Mouse (Mus musculus) heart, postnatal 14 days (tissue): ENCODE results near the gene Crim1. TPM values are rescaled to one million over a fixed set of nuclear protein-coding genes. Genes with fewer than 3 reads are reported as not detected.

ENCODE experiments used
- DNase-seq, 2 experiments: peaks; one replicate each; pipeline ENCODE4 v3.0.0; 2021 to 2022
- intact Hi-C: fragments of 180-260 bp; cut with DNase I; formaldehyde crosslinking; loops from one replicate; pipeline ENCODE4 v1.15.1; 2025
- long read RNA-seq, 2 experiments: library from polyadenylated mRNA; stranded (forward); transcript quantifications; one replicate each; pipeline ENCODE4 v2.0.0; 2021
- total RNA-seq, 2 experiments: library from RNA; stranded (reverse); gene quantifications; 2 replicates each; pipeline ENCODE4 v1.2.3; 2021

Crim1 gene
- 10 to 100 TPM; 44.9 to 45.3 TPM for total RNA-seq
- long read RNA-seq, experiment 1, partial matches to known transcripts, result 0 of 1 reads
- long read RNA-seq, experiment 1, other reads (novel, unspliced or antisense), result 1 of 1 reads
- long read RNA-seq, experiment 2, partial matches to known transcripts, result 0 of 5 reads
- long read RNA-seq, experiment 2, other reads (novel, unspliced or antisense), result 5 of 5 reads

DNA sequence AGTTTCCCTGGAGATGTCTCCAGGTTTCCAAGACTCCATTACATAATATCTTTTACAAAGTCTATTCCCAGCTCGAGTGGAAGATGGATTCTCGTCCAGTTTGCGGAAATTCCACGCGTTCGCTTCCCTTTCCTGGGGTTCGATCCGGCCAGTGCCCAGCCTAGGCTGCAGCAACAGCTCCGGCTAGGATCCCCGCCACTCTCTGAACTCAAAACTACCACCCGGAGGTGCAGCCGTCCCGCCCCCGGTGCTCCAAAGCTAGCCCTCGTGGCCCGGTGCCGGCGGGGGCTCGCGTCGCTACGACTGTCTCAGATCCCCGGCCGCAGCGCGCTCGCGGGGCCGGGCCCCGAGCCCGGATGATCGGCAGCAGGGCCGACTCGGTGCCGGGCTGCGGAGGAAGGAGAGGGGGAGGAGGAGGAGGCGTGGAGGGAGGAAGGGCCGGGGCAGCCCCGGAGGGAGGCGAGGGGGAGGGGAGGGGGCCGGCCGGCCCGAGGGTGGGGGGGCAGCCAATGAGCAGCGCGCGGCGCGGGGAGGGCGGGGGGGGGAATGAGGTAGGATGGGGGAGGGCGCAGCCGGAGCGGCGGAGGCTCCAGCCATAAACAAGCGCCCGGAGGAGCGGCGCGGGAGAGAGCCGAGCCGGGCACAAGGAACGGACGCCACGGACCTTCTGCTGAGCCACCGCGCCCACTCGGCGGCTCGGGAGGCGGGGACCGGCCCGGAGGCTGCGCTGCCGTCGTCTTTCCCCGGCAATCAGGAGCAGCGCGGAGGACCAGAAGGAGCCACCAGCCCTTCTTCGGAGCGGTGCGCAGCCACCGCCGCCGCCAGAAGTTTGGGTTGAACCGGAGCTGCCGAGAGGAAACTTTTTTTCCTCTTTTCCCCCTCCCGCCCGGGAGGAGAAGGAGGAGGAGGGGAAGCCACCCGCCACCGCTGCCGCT lies at the start of gene Crim1:
Gene Crim1 (plus strand): TSS at position 623 of the 935 bp plus-strand sequence.
- intact Hi-C loops, result loop anchor here (2.0 kb wide), 2 partner anchors 49 to 399 kb away; no protein-coding TSS in a partner anchor
- DNase-seq, result peak; percentile 80 to 84

DNA sequence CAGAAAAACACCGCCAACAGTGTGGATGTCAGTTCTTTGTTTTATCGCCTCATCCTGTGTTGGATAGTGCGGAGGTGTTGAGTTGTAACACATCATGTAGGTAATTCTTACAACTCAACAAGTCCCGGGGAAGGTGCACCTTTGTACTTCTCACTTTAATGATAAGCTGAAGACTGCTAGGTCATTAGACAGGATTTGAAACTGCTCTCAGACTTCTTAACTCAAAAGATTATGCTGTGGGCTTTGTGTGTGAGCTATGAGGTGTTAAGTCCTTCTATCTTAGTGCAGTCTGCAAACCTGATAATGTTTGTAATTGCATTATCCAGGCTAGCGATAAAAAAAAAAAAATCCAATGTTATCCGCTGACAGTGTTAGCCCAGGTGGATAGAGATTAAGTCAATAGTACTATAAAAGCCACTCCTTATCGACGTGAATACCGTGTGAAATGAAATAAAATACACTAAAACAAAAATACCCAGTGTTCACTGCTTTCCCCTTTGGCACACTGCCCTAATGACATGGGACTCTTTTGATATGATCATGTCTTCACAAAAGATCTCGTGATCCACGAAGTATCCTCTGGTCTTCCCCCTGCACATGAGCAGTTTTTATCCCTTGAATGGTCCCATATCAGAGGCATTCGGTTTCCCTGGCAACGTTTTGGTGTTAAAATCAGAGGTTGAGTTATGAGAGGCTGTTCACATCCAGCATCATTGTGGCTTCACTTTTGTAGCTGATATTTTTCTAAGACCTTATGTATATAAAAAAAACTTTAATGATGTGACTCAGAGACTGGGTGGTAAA lies 48.4 kb upstream of the Crim1 start:
- intact Hi-C loops, result no loop called here
- DNase-seq, result no peak

DNA sequence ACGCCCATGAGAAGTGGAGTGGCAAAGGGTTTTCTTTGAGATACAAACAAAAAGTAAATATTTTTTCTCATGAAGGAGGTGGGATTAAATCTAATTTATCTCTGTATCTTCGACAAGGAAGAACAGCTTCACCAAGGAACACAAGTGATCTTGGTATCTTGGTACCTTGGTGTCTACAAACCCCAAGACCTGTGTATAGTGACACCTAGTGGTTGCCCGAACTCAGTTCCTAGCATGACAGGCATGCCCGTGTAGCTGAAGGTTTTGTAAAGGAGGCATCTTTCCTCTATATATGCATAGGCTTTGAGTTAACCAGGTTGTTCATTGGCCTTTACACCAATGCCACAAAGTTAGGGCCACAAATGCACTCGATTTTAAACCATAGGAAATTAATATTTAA lies 36.8 kb upstream of the Crim1 start:
- peak; percentile 15 to 59 for DNase-seq
- intact Hi-C loops, result no loop called here

DNA sequence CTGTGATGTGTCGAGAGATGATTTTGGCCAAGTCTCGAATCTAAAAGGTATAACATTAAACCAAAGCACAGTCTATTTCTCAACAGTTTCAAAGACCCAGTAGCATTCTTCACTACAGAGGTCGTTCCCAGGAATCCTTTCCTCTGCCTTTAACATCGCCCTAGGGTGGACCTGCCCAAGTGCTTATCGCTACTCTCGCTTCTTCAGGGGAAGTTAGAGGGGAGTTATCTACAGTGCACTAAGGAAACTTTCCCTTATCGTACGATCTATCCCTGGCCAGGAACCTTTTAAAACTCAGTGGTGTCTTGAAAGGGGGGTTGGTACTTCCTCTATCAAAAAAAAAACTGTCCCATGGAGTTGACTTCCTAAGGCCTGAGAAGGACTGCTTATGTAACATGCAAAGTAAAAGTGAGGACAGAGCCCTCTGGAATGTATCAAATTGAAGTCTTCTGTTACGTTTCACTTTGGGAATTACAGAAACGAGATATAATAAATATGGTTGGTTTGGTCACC lies 36.3 kb upstream of the Crim1 start:
- intact Hi-C loops, result no loop called here
- DNase-seq, result no peak

DNA sequence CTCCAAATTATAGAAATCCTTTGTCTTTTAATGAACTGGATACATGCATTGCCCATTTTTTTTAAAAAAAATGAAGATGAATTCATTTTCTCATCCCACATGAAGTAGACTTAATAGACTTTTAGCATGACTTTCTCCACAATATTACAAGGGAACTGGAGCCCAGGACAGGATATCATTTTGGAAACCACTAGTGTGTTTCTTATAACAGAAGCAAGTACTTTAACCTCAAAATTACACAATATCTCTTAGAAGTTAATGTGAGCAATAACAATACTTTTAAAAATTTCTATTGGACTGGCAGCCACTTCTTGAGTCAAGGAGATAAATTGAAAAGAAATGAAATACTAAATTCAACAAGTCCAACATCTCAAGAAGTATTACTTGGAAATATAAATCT lies 34.2 kb upstream of the Crim1 start:
- intact Hi-C loops, result no loop called here
- DNase-seq, result no peak

- intact Hi-C loops, result no loop called here
- no peak for DNase-seq
Observed at GRCm38 (mm10) chr17:78166566-78166965, 33.5 kb upstream of the Crim1 start.

GRCm38 (mm10) chr17:78172371-78172770 lies 27.7 kb upstream of the Crim1 start:
- intact Hi-C loops, result no loop called here
- no peak for DNase-seq

DNA sequence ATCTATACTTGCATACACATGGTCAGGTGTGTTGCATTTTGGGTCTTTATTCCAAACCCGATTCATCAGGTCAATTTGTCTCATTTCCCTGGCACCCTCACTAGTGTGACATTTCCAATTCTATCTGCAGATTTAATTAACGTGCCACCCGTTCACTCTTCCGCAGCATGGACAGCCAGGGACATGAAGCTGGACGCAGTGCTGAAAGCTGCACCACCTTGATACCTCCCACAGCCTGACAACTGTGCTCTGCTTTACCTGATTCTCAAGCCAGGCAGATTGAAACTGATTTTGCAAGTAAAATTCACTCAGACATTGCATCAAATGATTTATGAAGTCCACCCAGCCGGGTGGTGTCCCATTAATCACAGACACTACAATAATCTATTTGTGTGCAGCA lies 19.3 kb upstream of the Crim1 start:
- DNase-seq, result no peak
- intact Hi-C loops, result no loop called here

DNA sequence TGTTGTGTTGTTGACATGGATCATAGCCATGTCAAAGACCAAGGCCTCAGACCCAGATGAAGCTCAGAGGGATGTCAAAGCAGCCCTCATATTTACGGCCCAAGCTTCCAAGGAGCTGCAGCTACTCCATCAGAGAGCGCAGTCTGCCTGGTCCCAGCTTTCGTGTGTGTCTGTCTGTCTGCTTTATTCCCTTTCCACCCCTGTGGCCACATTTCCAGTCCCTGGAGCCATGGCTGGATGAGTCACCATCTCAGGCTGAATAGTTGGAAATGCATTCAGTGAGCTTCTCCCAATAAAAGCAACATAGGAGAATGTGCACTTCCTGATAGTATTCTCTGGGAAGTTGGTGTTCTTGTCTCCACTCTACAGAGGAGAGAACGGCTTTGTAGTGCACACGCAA lies 3.9 kb upstream of the Crim1 start:
- no peak for DNase-seq
- intact Hi-C loops, result loop anchor here (2.0 kb wide), 4 partner anchors 103 to 259 kb away; no protein-coding TSS in a partner anchor

DNA sequence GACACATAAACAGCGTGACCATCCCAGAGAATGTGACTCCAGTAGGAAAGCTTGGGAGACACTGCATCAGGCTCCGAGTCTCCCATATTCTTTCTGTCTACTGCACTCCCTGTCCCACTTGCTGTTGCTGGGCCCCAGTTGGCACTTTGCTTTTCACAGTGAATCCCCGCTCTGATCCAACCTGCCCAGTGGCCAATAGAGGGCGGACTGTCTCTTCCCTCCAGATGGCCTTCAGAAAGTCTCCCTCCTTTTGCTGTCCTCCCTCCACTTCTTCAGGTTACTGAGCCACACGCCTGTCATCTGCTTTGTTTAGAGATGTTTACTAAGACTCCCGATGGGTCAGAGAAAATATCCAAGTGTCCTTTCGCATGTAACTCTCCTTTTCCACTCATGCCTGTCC lies 2.9 kb upstream of the Crim1 start:
- intact Hi-C loops, result loop anchor here (2.0 kb wide), 4 partner anchors 102 to 258 kb away; no protein-coding TSS in a partner anchor
- peak; percentile 66 to 76 for DNase-seq

DNA sequence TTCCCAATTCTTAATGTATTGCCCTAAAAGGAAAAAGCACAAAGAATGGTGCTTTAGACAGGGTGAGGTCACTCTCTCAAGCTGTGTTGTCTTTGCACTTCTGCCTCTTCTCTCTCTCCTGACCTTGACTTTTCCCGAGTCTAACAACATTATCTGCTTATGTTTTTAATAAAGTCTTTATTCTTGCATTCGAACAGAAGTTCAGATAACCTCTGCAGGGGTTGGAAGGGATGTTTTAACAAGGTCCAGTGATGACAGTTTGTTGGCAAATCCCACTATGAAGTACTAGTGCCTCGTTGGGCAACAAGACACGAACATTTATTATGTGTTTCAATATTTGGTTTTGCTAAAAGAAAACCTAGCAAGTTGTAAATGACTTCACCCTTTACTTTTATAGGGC lies 1.9 kb upstream of the Crim1 start:
- no peak for DNase-seq
- intact Hi-C loops, result loop anchor here (2.0 kb wide), 1 partner anchor 401 kb away; no protein-coding TSS in a partner anchor

GRCm38 (mm10) chr17:78198820-78199219 lies 1.2 kb upstream of the Crim1 start:
- intact Hi-C loops, result loop anchor here (2.0 kb wide), 1 partner anchor 400 kb away; no protein-coding TSS in a partner anchor
- DNase-seq, result no peak

DNA sequence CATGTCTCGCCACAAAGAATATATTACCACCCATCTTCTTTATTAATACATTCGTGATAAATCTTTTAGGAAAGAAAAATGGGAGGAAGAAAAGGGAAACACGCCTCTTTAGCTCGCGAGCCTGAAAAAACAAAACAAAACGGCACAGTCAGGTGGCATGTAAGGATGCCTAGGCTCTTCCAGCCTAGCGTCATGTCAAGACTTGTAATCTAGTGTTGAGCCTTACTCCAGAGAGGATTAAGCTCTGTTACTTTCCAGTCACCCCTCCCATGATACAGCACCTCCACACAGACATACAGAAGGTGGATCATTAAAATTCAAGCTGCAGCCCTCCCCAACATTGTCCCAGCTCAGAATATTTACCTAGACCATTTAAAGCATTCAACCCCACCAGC lies 820 bp upstream of the Crim1 start:
- no peak for DNase-seq
- intact Hi-C loops, result loop anchor here (2.0 kb wide), 1 partner anchor 400 kb away; no protein-coding TSS in a partner anchor

GRCm38 (mm10) chr17:78200561-78201220 lies 643 bp downstream of the Crim1 start:
- intact Hi-C loops, result loop anchor here (2.0 kb wide), 1 partner anchor 48 kb away; no protein-coding TSS in a partner anchor
- peak in 1 of 2 experiments; percentile 61 for DNase-seq

DNA sequence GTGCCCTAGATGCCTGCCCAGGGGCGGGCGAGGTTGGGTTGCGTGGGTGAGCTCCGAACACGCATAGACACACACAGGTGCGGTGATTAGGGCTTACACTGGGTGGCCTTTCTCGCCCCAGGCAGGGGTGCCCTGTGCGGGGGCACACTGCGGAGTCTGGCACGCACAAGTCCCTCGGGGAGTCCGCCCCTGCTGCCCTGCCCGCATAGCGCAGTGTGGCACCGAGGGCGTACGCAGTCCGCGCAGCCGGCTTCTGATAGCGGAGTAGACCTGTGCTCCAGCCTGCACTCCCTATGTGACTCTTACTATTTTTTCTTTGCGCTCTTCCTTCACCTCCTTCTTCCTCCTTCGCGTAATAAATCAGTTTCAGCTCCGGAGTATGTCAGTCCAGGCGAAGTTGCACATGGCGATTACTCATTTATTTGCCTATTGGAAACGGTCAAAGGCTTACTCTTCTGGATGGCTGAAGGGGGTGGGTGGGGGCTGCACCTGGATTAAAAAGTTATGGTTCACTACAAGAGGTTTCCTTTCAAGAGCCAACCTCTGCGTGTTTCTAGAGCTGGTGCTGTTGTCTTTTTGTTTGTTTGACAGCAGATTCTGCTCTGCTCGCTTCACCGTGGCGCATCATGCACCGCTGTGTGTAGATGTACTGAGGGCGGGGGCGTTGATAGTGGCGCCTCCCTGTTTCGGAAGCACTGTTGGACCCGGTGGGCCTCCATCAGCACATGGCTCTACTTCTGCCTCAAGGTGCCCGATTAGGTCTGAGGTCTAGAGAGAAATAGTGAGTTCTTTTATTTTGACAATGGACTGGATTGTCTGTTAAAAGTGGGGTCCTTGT lies 1.4 kb downstream of the Crim1 start:
- intact Hi-C loops, result loop anchor here (2.0 kb wide), 1 partner anchor 47 kb away; no protein-coding TSS in a partner anchor
- peak; percentile 37 to 43 for DNase-seq

DNA sequence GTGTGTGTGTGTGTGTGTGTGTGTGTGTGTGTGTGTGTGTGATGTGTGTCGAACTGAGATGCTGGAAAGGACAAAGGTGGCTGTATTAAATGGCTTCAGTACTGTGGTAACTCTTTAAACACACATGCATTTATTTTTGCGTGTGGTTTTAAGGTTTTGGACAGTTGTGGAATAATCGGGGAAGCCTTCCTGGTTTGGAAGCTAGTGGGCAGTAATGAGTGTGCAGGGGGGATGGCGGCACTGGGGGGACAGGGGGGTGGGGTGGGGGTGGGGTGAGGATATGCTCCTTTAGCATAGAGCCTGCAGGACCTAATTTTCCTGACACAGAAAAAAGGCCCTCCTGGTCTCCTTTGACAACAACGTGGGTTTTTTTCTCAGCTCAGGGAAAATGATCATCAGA lies 2.2 kb downstream of the Crim1 start:
- intact Hi-C loops, result no loop called here
- no peak for DNase-seq

- intact Hi-C loops, result no loop called here
- DNase-seq, result no peak
Observed at GRCm38 (mm10) chr17:78202756-78203155, 2.7 kb downstream of the Crim1 start.

- no peak for DNase-seq
- intact Hi-C loops, result no loop called here
Observed at GRCm38 (mm10) chr17:78203478-78203877, 3.4 kb downstream of the Crim1 start.

- intact Hi-C loops, result no loop called here
- DNase-seq, result no peak
Observed at GRCm38 (mm10) chr17:78206421-78206820, 6.4 kb downstream of the Crim1 start.
